Mouse (Mus musculus): ENCODE results near the gene Tnni3k. TPM values are rescaled to one million over a fixed set of nuclear protein-coding genes. Genes with fewer than 3 reads are reported as not detected.

The Tnni3k gene
- polyA plus RNA-seq, 1 experiment = 0.31 TPM

- TF ChIP-seq CTCF (IDR thresholded peaks at IDR 0.05; ENCODE audit: extremely low read depth, insufficient read depth, low read length) (no peak), POLR2A (IDR thresholded peaks at IDR 0.05; ENCODE audit: extremely low read depth, insufficient read depth, low read length) (no peak)
- H3K27ac ChIP-seq (ENCODE audit: insufficient read depth, low read length) = no peak overlapping the region
Measured at GRCm38 (mm10) chr3:155053189-155053588, 2.0 kb downstream of the Tnni3k start.

GRCm38 (mm10) chr3:155052021-155052420 is 3.2 kb downstream of the Tnni3k start:
- Histone ChIP-seq H3K4me3 (ENCODE audit: insufficient read depth, low read length) (no peak overlapping the region), H3K27ac (ENCODE audit: insufficient read depth, low read length) (no peak overlapping the region), H3K4me1 (ENCODE audit: control insufficient read depth, insufficient read depth, low read length) (peaks cover 1% of the 10 kb centered on the region; the same call in 1 of the 2 replicates)
- TF ChIP-seq CTCF (IDR thresholded peaks at IDR 0.05; ENCODE audit: extremely low read depth, insufficient read depth, low read length) = no peak
- TF ChIP-seq POLR2A (IDR thresholded peaks at IDR 0.05; ENCODE audit: extremely low read depth, insufficient read depth, low read length) = no peak

More at GRCm38 (mm10) chr3:155053189-155053588, 2.0 kb downstream of the Tnni3k start:
- no peak overlapping the region for H3K4me3 ChIP-seq (ENCODE audit: insufficient read depth, low read length)
- H3K4me1 ChIP-seq (ENCODE audit: control insufficient read depth, insufficient read depth, low read length) = peaks cover 1% of the 10 kb centered on the region; the same call in 1 of the 2 replicates

GRCm38 (mm10) chr3:155039012-155039836 is 16.0 kb downstream of the Tnni3k start:
- TF ChIP-seq POLR2A (IDR thresholded peaks at IDR 0.05; ENCODE audit: extremely low read depth, insufficient read depth, low read length) (no peak), CTCF (IDR thresholded peaks at IDR 0.05; ENCODE audit: extremely low read depth, insufficient read depth, low read length) (no peak)

GRCm38 (mm10) chr3:155034323-155034722 is 20.9 kb downstream of the Tnni3k start:
- Histone ChIP-seq H3K4me1 (ENCODE audit: control insufficient read depth, insufficient read depth, low read length) (no peaks in the 10 kb centered on the region), H3K27ac (ENCODE audit: insufficient read depth, low read length) (no peak overlapping the region), H3K4me3 (ENCODE audit: insufficient read depth, low read length) (no peak overlapping the region)
- no peak for TF ChIP-seq CTCF (IDR thresholded peaks at IDR 0.05; ENCODE audit: extremely low read depth, insufficient read depth, low read length)
- no peak for TF ChIP-seq POLR2A (IDR thresholded peaks at IDR 0.05; ENCODE audit: extremely low read depth, insufficient read depth, low read length)

More at GRCm38 (mm10) chr3:155039012-155039836, 16.0 kb downstream of the Tnni3k start:
- Histone ChIP-seq H3K27ac (ENCODE audit: insufficient read depth, low read length) (no peak overlapping the region), H3K4me3 (ENCODE audit: insufficient read depth, low read length) (no peak overlapping the region), H3K4me1 (ENCODE audit: control insufficient read depth, insufficient read depth, low read length) (no peaks in the 10 kb centered on the region)

- no peaks in the 10 kb centered on the region for H3K4me1 ChIP-seq (ENCODE audit: control insufficient read depth, insufficient read depth, low read length)
- TF ChIP-seq POLR2A (IDR thresholded peaks at IDR 0.05; ENCODE audit: extremely low read depth, insufficient read depth, low read length) = no peak
- no peak for TF ChIP-seq CTCF (IDR thresholded peaks at IDR 0.05; ENCODE audit: extremely low read depth, insufficient read depth, low read length)
- no peak overlapping the region for H3K27ac ChIP-seq (ENCODE audit: insufficient read depth, low read length)
- H3K4me3 ChIP-seq (ENCODE audit: insufficient read depth, low read length) = no peak overlapping the region
Measured at GRCm38 (mm10) chr3:155030200-155030599, 25.0 kb downstream of the Tnni3k start.

GRCm38 (mm10) chr3:155002781-155003180 is 52.4 kb downstream of the Tnni3k start:
- H3K4me3 ChIP-seq (ENCODE audit: insufficient read depth, low read length) = no peak overlapping the region
- no peak for TF ChIP-seq POLR2A (IDR thresholded peaks at IDR 0.05; ENCODE audit: extremely low read depth, insufficient read depth, low read length)
- TF ChIP-seq CTCF (IDR thresholded peaks at IDR 0.05; ENCODE audit: extremely low read depth, insufficient read depth, low read length) = no peak

GRCm38 (mm10) chr3:155001056-155001455 is 54.2 kb downstream of the Tnni3k start:
- TF ChIP-seq POLR2A (IDR thresholded peaks at IDR 0.05; ENCODE audit: extremely low read depth, insufficient read depth, low read length) (no peak), CTCF (IDR thresholded peaks at IDR 0.05; ENCODE audit: extremely low read depth, insufficient read depth, low read length) (no peak)
- Histone ChIP-seq H3K4me3 (ENCODE audit: insufficient read depth, low read length) (no peak overlapping the region), H3K4me1 (ENCODE audit: control insufficient read depth, insufficient read depth, low read length) (no peaks in the 10 kb centered on the region), H3K27ac (ENCODE audit: insufficient read depth, low read length) (no peak overlapping the region)

More at GRCm38 (mm10) chr3:155002781-155003180, 52.4 kb downstream of the Tnni3k start:
- no peak overlapping the region for H3K27ac ChIP-seq (ENCODE audit: insufficient read depth, low read length)
- no peaks in the 10 kb centered on the region for H3K4me1 ChIP-seq (ENCODE audit: control insufficient read depth, insufficient read depth, low read length)

GRCm38 (mm10) chr3:154992678-154993077 is 62.5 kb downstream of the Tnni3k start:
- TF ChIP-seq POLR2A (IDR thresholded peaks at IDR 0.05; ENCODE audit: extremely low read depth, insufficient read depth, low read length) (no peak), CTCF (IDR thresholded peaks at IDR 0.05; ENCODE audit: extremely low read depth, insufficient read depth, low read length) (no peak)
- Histone ChIP-seq H3K4me3 (ENCODE audit: insufficient read depth, low read length) (no peak overlapping the region), H3K27ac (ENCODE audit: insufficient read depth, low read length) (no peak overlapping the region), H3K4me1 (ENCODE audit: control insufficient read depth, insufficient read depth, low read length) (no peaks in the 10 kb centered on the region)

- Histone ChIP-seq H3K4me1 (ENCODE audit: control insufficient read depth, insufficient read depth, low read length) (no peaks in the 10 kb centered on the region), H3K4me3 (ENCODE audit: insufficient read depth, low read length) (no peak overlapping the region), H3K27ac (ENCODE audit: insufficient read depth, low read length) (no peak overlapping the region)
- no peak for TF ChIP-seq CTCF (IDR thresholded peaks at IDR 0.05; ENCODE audit: extremely low read depth, insufficient read depth, low read length)
- TF ChIP-seq POLR2A (IDR thresholded peaks at IDR 0.05; ENCODE audit: extremely low read depth, insufficient read depth, low read length) = no peak
Measured at GRCm38 (mm10) chr3:154979101-154979500, 76.1 kb downstream of the Tnni3k start.

GRCm38 (mm10) chr3:154971626-154972025 is 83.6 kb downstream of the Tnni3k start:
- no peak for TF ChIP-seq POLR2A (IDR thresholded peaks at IDR 0.05; ENCODE audit: extremely low read depth, insufficient read depth, low read length)
- TF ChIP-seq CTCF (IDR thresholded peaks at IDR 0.05; ENCODE audit: extremely low read depth, insufficient read depth, low read length) = no peak
- Histone ChIP-seq H3K4me3 (ENCODE audit: insufficient read depth, low read length) (no peak overlapping the region), H3K27ac (ENCODE audit: insufficient read depth, low read length) (no peak overlapping the region), H3K4me1 (ENCODE audit: control insufficient read depth, insufficient read depth, low read length) (no peaks in the 10 kb centered on the region)

All from cortical plate, adult 2 months (tissue).